Mouse (Mus musculus): ENCODE measurements around the gene Zc3h7a.

- TF ChIP-seq POLR2A (IDR thresholded peaks at IDR 0.05; ENCODE audit: insufficient read depth, low read length) (no peak), CTCF (IDR thresholded peaks at IDR 0.05; ENCODE audit: low read depth, low read length) (no peak)
Measured at GRCm38 (mm10) chr16:11176884-11177244, 671 bp upstream of the Zc3h7a start.
